Mouse (Mus musculus): ENCODE data around the gene Pes1.

DNA sequence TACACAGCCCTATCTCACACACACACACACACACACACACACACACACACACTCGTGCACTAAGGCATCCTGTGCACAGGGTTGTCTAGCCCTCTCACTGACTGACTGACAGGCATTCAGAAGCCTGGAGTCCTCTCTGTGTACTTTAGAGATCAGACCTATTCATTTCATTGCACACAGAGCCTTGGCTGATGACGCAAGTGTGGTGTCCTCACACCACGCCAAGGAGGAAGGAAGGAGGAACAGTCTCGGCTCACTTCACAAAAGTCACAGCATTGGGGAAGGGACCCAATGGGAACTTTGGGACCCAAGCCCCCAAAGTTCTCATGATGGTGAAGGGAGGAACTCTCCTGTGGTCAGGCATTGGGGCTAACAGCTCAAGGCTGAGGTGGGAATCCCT, 33.8 kb upstream of the Pes1 start:
- TF ChIP-seq CTCF (IDR thresholded peaks at IDR 0.05; ENCODE audit: insufficient read depth, low read depth, low read length) (no peak), POLR2A (IDR thresholded peaks at IDR 0.05; ENCODE audit: insufficient read depth, low read depth, low read length) (no peak)

Measured in olfactory bulb, adult 2 months (tissue).